Mouse (Mus musculus): ENCODE results near the gene Hist1h2ac. TPM values are rescaled to one million over a fixed set of nuclear protein-coding genes. Genes with fewer than 3 reads are reported as not detected.
"Not testable (repeated sequence)": the region's sequence is repeated elsewhere in the genome, so short reads cannot be mapped to it uniquely, and the experiment has no call there.

Hist1h2ac gene
- total and polyA plus RNA-seq, 2 experiments from 2014 or later, result 0.49 to 62.8 TPM

DNA sequence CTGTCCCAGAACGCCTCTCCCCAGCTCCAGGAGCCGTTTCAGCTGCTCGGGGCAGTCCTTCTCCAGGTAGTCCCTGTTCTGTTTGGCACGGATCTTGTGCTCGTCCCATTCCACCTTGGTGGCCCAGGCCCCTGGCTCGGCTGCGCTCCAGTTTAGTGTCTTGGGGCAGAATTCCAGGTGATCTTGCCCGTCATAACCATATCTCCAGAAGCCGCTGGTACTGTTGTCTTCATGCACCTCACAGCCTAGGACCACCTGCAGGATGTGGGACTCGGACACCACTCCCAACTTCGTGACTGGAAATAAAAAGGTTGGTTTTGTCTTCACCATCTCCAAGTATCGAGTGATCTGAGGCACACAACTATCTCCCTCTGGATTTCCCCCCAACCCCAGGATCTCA lies 23.0 kb upstream of the Hist1h2ac start:
- TF ChIP-seq CTCF (IDR thresholded peaks at IDR 0.05; ENCODE audit: low read depth) (no peak), EP300 (IDR thresholded peaks at IDR 0.05; ENCODE audit: low read depth) (no peak)
- ATAC-seq (ENCODE audit: insufficient read depth, low read depth) (no peak), DNase-seq (ENCODE audit: low spot score) (no peak)
- H3K4me2 ChIP-seq (ENCODE audit: low read depth, low read length), result no peak overlapping the region
- no peaks in the 10 kb centered on the region for H3K27me3 ChIP-seq (ENCODE audit: control insufficient read depth, insufficient read depth, low read length)
- H3K4me1 ChIP-seq (ENCODE audit: control insufficient read depth, insufficient read depth), result peaks cover 4% of the 10 kb centered on the region; the same call in 1 of the 2 replicates
- H3K36me3 ChIP-seq (replicated peaks; ENCODE audit: control insufficient read depth, insufficient read depth, low read length), result no peaks in the 10 kb centered on the region
- H3K27ac ChIP-seq (ENCODE audit: low read depth), result no peak overlapping the region
- 88% methylated on average over 12 of the region's 12 CpGs for WGBS
- no peak overlapping the region for H3K9ac ChIP-seq (replicated peaks; ENCODE audit: low read depth, low read length)
- no peaks in the 10 kb centered on the region for H3K9me3 ChIP-seq (replicated peaks; ENCODE audit: control insufficient read depth, low read length)
- no peak overlapping the region for H3K4me3 ChIP-seq (ENCODE audit: low read depth, low read length)

- ATAC-seq (ENCODE audit: insufficient read depth, low read depth), result no peak
- WGBS, result 79% methylated on average over 7 of the region's 7 CpGs
Observed at GRCm38 (mm10) chr13:23705751-23706356, 22.1 kb upstream of the Hist1h2ac start.

DNA sequence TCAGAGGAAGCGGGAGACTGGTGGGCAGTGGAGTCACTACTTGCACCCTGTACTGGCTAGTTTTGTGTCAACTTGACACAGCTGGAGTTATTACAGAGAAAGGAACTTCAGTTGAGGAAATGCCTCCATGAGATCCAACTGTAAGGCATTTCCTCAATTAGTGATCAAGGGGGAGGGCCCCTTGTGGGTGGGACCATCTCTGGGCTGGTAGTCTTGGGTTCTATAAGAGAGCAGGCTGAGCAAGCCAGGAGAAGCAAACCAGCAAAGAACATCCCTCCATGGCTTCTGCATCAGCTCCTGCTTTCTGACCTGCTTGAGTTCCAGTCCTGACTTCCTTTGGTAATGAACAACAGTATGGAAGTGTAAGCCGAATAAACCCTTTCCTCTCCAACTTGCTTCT lies 19.1 kb upstream of the Hist1h2ac start:
- H3K9me3 ChIP-seq (replicated peaks; ENCODE audit: control insufficient read depth, low read length); H3K36me3 ChIP-seq (replicated peaks; ENCODE audit: control insufficient read depth, insufficient read depth, low read length); H3K4me3 ChIP-seq (ENCODE audit: low read depth, low read length); H3K4me1 ChIP-seq (ENCODE audit: control insufficient read depth, insufficient read depth); DNase-seq (ENCODE audit: low spot score); ATAC-seq (ENCODE audit: insufficient read depth, low read depth); H3K27me3 ChIP-seq (ENCODE audit: control insufficient read depth, insufficient read depth, low read length); H3K27ac ChIP-seq (ENCODE audit: low read depth); H3K9ac ChIP-seq (replicated peaks; ENCODE audit: low read depth, low read length); H3K4me2 ChIP-seq (ENCODE audit: low read depth, low read length): not testable (repeated sequence)
- WGBS, result 59% methylated on average over 2 of the region's 2 CpGs

More at GRCm38 (mm10) chr13:23705751-23706356, 22.1 kb upstream of the Hist1h2ac start:
- peaks cover 4% of the 10 kb centered on the region; the same call in 1 of the 2 replicates for H3K4me1 ChIP-seq (ENCODE audit: control insufficient read depth, insufficient read depth)
- H3K9ac ChIP-seq (replicated peaks; ENCODE audit: low read depth, low read length), result no peak overlapping the region
- H3K27me3 ChIP-seq (ENCODE audit: control insufficient read depth, insufficient read depth, low read length), result no peaks in the 10 kb centered on the region
- no peak for DNase-seq (ENCODE audit: low spot score)
- H3K4me2 ChIP-seq (ENCODE audit: low read depth, low read length), result no peak overlapping the region
- no peaks in the 10 kb centered on the region for H3K36me3 ChIP-seq (replicated peaks; ENCODE audit: control insufficient read depth, insufficient read depth, low read length)
- H3K27ac ChIP-seq (ENCODE audit: low read depth), result no peak overlapping the region
- no peak for TF ChIP-seq EP300 (IDR thresholded peaks at IDR 0.05; ENCODE audit: low read depth)
- no peak for TF ChIP-seq CTCF (IDR thresholded peaks at IDR 0.05; ENCODE audit: low read depth)
- no peaks in the 10 kb centered on the region for H3K9me3 ChIP-seq (replicated peaks; ENCODE audit: control insufficient read depth, low read length)
- no peak overlapping the region for H3K4me3 ChIP-seq (ENCODE audit: low read depth, low read length)

GRCm38 (mm10) chr13:23702220-23702619 lies 18.5 kb upstream of the Hist1h2ac start:
- Histone ChIP-seq H3K27ac (ENCODE audit: low read depth) (no peak overlapping the region), H3K27me3 (ENCODE audit: control insufficient read depth, insufficient read depth, low read length) (no peaks in the 10 kb centered on the region), H3K4me2 (ENCODE audit: low read depth, low read length) (no peak overlapping the region), H3K9ac (replicated peaks; ENCODE audit: low read depth, low read length) (no peak overlapping the region), H3K9me3 (replicated peaks; ENCODE audit: control insufficient read depth, low read length) (no peaks in the 10 kb centered on the region), H3K4me3 (ENCODE audit: low read depth, low read length) (no peak overlapping the region), H3K4me1 (ENCODE audit: control insufficient read depth, insufficient read depth) (0 out of 2 replicates have a peak, but pooled peaks cover 6% of the 10 kb centered on the region), H3K36me3 (replicated peaks; ENCODE audit: control insufficient read depth, insufficient read depth, low read length) (no peaks in the 10 kb centered on the region)
- WGBS, result 75% methylated on average over 4 of the region's 4 CpGs
- no peak for ATAC-seq (ENCODE audit: insufficient read depth, low read depth)
- no peak for TF ChIP-seq EP300 (IDR thresholded peaks at IDR 0.05; ENCODE audit: low read depth)
- TF ChIP-seq CTCF (IDR thresholded peaks at IDR 0.05; ENCODE audit: low read depth), result no peak
- no peak for DNase-seq (ENCODE audit: low spot score)

GRCm38 (mm10) chr13:23700786-23701520 lies 17.2 kb upstream of the Hist1h2ac start:
- DNase-seq (ENCODE audit: low spot score), result peak; percentile 84
- 14% methylated on average over 8 of the region's 8 CpGs for WGBS
- Histone ChIP-seq H3K4me3 (ENCODE audit: low read depth, low read length) (no peak overlapping the region), H3K4me1 (ENCODE audit: control insufficient read depth, insufficient read depth) (0 out of 2 replicates have a peak, but pooled peaks cover 6% of the 10 kb centered on the region), H3K4me2 (ENCODE audit: low read depth, low read length) (no peak overlapping the region), H3K36me3 (replicated peaks; ENCODE audit: control insufficient read depth, insufficient read depth, low read length) (no peaks in the 10 kb centered on the region), H3K9me3 (replicated peaks; ENCODE audit: control insufficient read depth, low read length) (no peaks in the 10 kb centered on the region), H3K9ac (replicated peaks; ENCODE audit: low read depth, low read length) (no peak overlapping the region), H3K27me3 (ENCODE audit: control insufficient read depth, insufficient read depth, low read length) (no peaks in the 10 kb centered on the region), H3K27ac (ENCODE audit: low read depth) (no peak overlapping the region)
- TF ChIP-seq EP300 (IDR thresholded peaks at IDR 0.05; ENCODE audit: low read depth) (no peak), CTCF (IDR thresholded peaks at IDR 0.05; ENCODE audit: low read depth) (peak; percentile 93)
- ATAC-seq (ENCODE audit: insufficient read depth, low read depth), result peak; percentile 56
